Mouse (Mus musculus): ENCODE measurements around the gene Tent2. TPM values are rescaled to one million over a fixed set of nuclear protein-coding genes. Genes with fewer than 3 reads are reported as not detected.

Gene Tent2
- total and polyA plus RNA-seq, 3 experiments = 9.7 to 14.6 (median 13.1) TPM

DNA sequence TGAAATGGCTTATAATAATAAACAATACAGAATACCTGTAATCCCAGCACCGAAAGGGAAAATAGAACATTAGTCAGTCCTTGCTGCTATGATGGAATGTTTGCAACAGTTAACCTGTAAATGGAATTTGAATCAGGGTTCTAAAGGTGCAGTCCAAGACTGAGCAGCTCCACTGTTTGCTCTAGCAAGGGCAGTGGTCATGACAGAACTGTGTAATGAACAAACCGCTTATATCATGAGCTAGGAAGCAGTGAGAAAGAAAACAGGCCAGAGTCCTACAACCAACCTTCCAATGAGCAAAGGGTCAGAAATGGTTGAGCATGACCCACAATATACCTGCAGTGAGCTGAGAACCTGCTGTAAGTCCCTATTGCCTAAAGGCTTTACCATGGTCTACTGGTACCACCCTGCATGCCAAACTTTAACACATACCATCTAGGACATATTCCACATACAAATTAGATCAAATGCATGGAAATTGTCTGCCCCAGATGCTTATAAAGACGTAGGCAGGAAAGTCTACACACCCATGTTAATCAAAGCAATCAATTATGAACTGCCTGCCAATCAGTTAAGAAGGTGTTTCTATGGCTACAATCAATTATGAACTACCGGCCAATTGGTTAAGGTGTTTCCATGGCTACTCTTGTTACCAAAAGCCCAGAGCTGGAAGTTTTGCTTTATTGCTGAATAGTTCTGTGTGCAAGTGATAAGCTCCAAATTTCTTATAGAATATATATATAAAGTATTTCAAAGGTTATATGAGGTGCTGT lies 42.3 kb upstream of the Tent2 start:
- WGBS = 94% methylated on average over 4 of the region's 4 CpGs
- peaks cover 2% of the 10 kb centered on the region for H3K4me1 ChIP-seq (ENCODE audit: control insufficient read depth, insufficient read depth, low read length)
- no peak for DNase-seq
- TF ChIP-seq POLR2A (IDR thresholded peaks at IDR 0.05; ENCODE audit: insufficient read depth, low read depth, low read length) (no peak), EP300 (IDR thresholded peaks at IDR 0.05; ENCODE audit: insufficient read depth, low read depth, low read length) (no peak), CTCF (IDR thresholded peaks at IDR 0.05) (no peak)
- H3K36me3 ChIP-seq (ENCODE audit: control insufficient read depth, insufficient read depth, low read length) = no peaks in the 10 kb centered on the region
- H3K27ac ChIP-seq = no peak overlapping the region
- no peak overlapping the region for H3K9ac ChIP-seq (ENCODE audit: low read depth, low read length)
- no peaks in the 10 kb centered on the region for H3K27me3 ChIP-seq (ENCODE audit: control insufficient read depth, insufficient read depth, low read length)
- H3K79me2 ChIP-seq (replicated peaks; ENCODE audit: control insufficient read depth, insufficient read depth, low read length) = no peaks in the 10 kb centered on the region
- no peak overlapping the region for H3K4me3 ChIP-seq
- intact Hi-C loops (cut with DNase I) = no loop called here

DNA sequence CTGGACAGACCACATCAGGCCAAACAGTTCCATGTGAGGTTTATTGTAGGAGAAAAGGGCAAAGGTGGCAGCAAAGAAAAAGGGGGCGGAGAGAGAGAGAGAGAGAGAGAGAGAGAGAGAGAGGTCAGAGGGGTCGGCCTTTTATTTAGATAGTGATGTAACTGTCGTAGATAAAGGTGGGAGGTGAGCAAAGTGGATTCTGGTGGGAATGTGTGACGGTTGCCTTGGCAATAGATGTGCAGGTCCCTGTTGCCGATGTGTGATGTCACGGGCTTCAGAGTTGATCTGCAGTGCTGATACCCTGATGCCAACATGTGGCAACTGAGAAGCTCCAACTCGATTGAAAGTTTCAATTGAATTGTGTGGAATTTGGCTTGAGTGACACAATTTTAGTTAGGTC lies 40.1 kb upstream of the Tent2 start:
- Histone ChIP-seq H3K36me3 (ENCODE audit: control insufficient read depth, insufficient read depth, low read length) (no peaks in the 10 kb centered on the region), H3K27ac (no peak overlapping the region), H3K4me3 (no peak overlapping the region), H3K79me2 (replicated peaks; ENCODE audit: control insufficient read depth, insufficient read depth, low read length) (no peaks in the 10 kb centered on the region), H3K9ac (ENCODE audit: low read depth, low read length) (no peak overlapping the region), H3K27me3 (ENCODE audit: control insufficient read depth, insufficient read depth, low read length) (no peaks in the 10 kb centered on the region), H3K4me1 (ENCODE audit: control insufficient read depth, insufficient read depth, low read length) (no peaks in the 10 kb centered on the region)
- intact Hi-C loops (cut with DNase I) = no loop called here
- DNase-seq = no peak
- WGBS = 81% methylated on average over 7 of the region's 7 CpGs
- TF ChIP-seq EP300 (IDR thresholded peaks at IDR 0.05; ENCODE audit: insufficient read depth, low read depth, low read length) = no peak
- no peak for TF ChIP-seq CTCF (IDR thresholded peaks at IDR 0.05)
- TF ChIP-seq POLR2A (IDR thresholded peaks at IDR 0.05; ENCODE audit: insufficient read depth, low read depth, low read length) = no peak

DNA sequence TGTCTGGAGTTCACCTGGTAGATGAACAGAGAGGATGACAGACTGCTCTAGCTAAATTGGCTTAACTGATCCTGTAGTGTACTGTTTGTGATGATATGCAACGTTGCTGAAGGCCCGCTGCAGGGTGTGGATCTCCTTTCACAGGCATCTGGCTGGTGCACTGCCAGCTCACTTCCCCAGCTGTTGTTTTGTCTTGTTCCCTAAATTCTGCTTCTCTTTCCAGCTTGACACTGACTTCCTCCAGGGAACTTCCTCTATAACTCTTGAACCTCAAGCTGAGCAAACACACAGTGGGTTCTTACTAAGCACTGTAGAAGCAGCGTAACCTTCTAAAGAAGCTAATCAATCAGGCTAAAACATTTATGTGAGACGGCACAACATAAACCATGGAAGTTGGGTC lies 38.8 kb upstream of the Tent2 start:
- H3K9ac ChIP-seq (ENCODE audit: low read depth, low read length) = no peak overlapping the region
- no peaks in the 10 kb centered on the region for H3K36me3 ChIP-seq (ENCODE audit: control insufficient read depth, insufficient read depth, low read length)
- no peaks in the 10 kb centered on the region for H3K79me2 ChIP-seq (replicated peaks; ENCODE audit: control insufficient read depth, insufficient read depth, low read length)
- TF ChIP-seq EP300 (IDR thresholded peaks at IDR 0.05; ENCODE audit: insufficient read depth, low read depth, low read length) (no peak), CTCF (IDR thresholded peaks at IDR 0.05) (no peak), POLR2A (IDR thresholded peaks at IDR 0.05; ENCODE audit: insufficient read depth, low read depth, low read length) (no peak)
- H3K27me3 ChIP-seq (ENCODE audit: control insufficient read depth, insufficient read depth, low read length) = no peaks in the 10 kb centered on the region
- intact Hi-C loops (cut with DNase I) = no loop called here
- peak in 1 of 2 experiments; percentile 66 for DNase-seq
- 48% methylated on average over 4 of the region's 4 CpGs for WGBS
- H3K27ac ChIP-seq = no peak overlapping the region; the same call in 1 of the 2 replicates
- H3K4me3 ChIP-seq = no peak overlapping the region
- H3K4me1 ChIP-seq (ENCODE audit: control insufficient read depth, insufficient read depth, low read length) = no peaks in the 10 kb centered on the region

DNA sequence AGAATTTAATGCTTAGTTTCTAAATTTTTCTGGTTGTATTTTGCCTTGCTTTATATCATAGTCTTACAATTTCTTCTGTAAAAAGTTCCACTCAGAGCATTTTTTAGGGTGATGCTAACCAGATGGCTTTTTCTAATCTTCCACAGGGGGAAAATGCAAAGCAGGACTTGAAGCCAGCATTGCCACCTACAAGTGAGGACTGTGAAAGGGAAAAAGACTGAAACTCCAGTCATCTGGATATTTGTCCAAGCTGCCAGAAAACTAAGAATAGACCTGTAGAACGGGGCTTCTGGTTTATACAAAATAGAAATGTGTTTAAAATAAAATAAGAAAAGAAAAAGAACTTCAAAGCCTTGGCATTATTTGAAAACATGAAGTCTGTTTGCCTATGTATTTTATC lies 19.6 kb upstream of the Tent2 start:
- TF ChIP-seq CTCF (IDR thresholded peaks at IDR 0.05) = no peak
- TF ChIP-seq EP300 (IDR thresholded peaks at IDR 0.05; ENCODE audit: insufficient read depth, low read depth, low read length) = no peak
- no peak for TF ChIP-seq POLR2A (IDR thresholded peaks at IDR 0.05; ENCODE audit: insufficient read depth, low read depth, low read length)
- WGBS = 25% methylated on average over 1 of the region's 1 CpGs
- intact Hi-C loops (cut with DNase I) = no loop called here

DNA sequence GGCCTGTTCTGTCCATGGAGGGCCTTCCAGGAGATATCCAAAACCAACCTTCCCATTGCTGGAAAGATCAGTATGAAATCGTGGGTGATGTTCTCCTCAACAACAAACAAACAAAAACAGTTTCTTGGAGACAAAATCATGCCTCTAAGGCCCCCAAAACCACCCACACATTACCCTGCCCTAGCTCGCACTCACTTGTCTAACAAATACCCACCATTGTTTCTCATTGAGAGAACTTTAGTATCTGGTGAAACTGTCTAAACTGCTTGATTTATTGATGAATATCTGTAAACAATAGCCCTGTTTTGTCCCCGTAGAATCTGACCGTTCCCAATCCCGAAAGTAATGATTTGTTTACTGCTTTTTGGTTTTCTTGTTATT lies 451 bp upstream of the Tent2 start:
- Histone ChIP-seq H3K27me3 (ENCODE audit: control insufficient read depth, insufficient read depth, low read length) (no peaks in the 10 kb centered on the region), H3K4me1 (ENCODE audit: control insufficient read depth, insufficient read depth, low read length) (peaks cover 9% of the 10 kb centered on the region), H3K4me3 (peak overlapping the region; percentile 98), H3K36me3 (ENCODE audit: control insufficient read depth, insufficient read depth, low read length) (peaks cover 13% of the 10 kb centered on the region), H3K79me2 (replicated peaks; ENCODE audit: control insufficient read depth, insufficient read depth, low read length) (peaks cover 2% of the 10 kb centered on the region; the same call in 1 of the 2 replicates), H3K27ac (peak overlapping the region; percentile 91), H3K9ac (ENCODE audit: low read depth, low read length) (peak overlapping the region; percentile 29)
- intact Hi-C loops (cut with DNase I) = loop anchor here (5.0 kb wide), 3 partner anchors 100 to 305 kb away; partner anchors contain the start of gene Jmy
- no peak for DNase-seq
- 68% methylated on average over 5 of the region's 5 CpGs for WGBS
- TF ChIP-seq CTCF (IDR thresholded peaks at IDR 0.05) (no peak), EP300 (IDR thresholded peaks at IDR 0.05; ENCODE audit: insufficient read depth, low read depth, low read length) (no peak)

More for the DNA sequence above, 19.6 kb upstream of the Tent2 start:
- H3K36me3 ChIP-seq (ENCODE audit: control insufficient read depth, insufficient read depth, low read length) = no peaks in the 10 kb centered on the region
- DNase-seq = no peak
- no peaks in the 10 kb centered on the region for H3K4me1 ChIP-seq (ENCODE audit: control insufficient read depth, insufficient read depth, low read length)
- H3K27ac ChIP-seq = no peak overlapping the region
- no peak overlapping the region for H3K9ac ChIP-seq (ENCODE audit: low read depth, low read length)
- H3K27me3 ChIP-seq (ENCODE audit: control insufficient read depth, insufficient read depth, low read length) = no peaks in the 10 kb centered on the region
- no peaks in the 10 kb centered on the region for H3K79me2 ChIP-seq (replicated peaks; ENCODE audit: control insufficient read depth, insufficient read depth, low read length)
- no peak overlapping the region for H3K4me3 ChIP-seq

DNA sequence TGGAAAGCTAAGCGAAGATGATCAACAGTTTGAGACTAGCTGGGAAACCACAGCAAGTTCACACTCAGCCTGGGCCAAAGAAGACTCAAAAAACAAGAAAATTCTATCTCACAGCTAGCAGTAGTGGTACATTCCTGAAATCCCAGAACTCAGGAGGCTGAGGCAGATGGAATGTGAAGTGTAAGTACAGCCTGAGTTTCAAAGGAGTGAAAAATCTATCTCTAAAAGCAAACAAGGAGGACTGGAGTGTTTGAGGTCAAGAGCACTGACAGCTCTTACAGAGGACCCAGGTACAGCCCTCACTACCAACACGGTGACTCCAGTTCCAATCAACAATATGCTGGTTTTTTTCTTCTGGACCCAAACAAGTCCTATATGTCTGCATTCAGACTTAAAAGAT lies 2.8 kb downstream of the Tent2 start:
- no peak overlapping the region for H3K4me3 ChIP-seq
- H3K27me3 ChIP-seq (ENCODE audit: control insufficient read depth, insufficient read depth, low read length) = no peaks in the 10 kb centered on the region
- H3K4me1 ChIP-seq (ENCODE audit: control insufficient read depth, insufficient read depth, low read length) = peaks cover 9% of the 10 kb centered on the region
- H3K9ac ChIP-seq (ENCODE audit: low read depth, low read length) = no peak overlapping the region
- peaks cover 2% of the 10 kb centered on the region; the same call in 1 of the 2 replicates for H3K79me2 ChIP-seq (replicated peaks; ENCODE audit: control insufficient read depth, insufficient read depth, low read length)
- H3K27ac ChIP-seq = no peak overlapping the region
- intact Hi-C loops (cut with DNase I) = no loop called here
- no peak for DNase-seq
- 64% methylated on average over 2 of the region's 2 CpGs for WGBS
- peaks cover 17% of the 10 kb centered on the region for H3K36me3 ChIP-seq (ENCODE audit: control insufficient read depth, insufficient read depth, low read length)
- TF ChIP-seq POLR2A (IDR thresholded peaks at IDR 0.05; ENCODE audit: insufficient read depth, low read depth, low read length) (no peak), EP300 (IDR thresholded peaks at IDR 0.05; ENCODE audit: insufficient read depth, low read depth, low read length) (no peak), CTCF (IDR thresholded peaks at IDR 0.05) (no peak)

All from heart, adult 2 months (tissue).